Mouse (Mus musculus): Measurements from ENCODE around the gene Gm49380.

DNA sequence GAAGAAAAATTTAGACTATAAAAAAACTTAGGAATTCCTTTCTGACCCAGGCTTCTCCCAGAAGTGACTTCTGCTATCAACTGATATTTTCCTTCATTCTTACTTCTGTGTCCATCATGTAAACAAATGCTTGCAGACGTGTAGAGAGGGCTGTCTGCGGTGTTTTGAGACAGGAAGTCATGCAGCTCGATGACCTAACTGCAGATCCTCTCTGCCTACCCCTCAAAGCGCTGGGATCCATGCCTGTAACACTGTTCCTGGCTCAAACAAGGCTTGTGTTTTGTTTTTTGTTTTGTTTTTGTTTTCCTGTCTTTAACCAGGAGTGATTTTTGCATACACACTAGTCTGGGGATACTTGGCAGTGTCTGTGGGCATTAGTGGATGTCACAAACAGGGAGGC, 24.5 kb upstream of the Gm49380 start:
- no peak for TF ChIP-seq CTCF (IDR thresholded peaks at IDR 0.05; ENCODE audit: extremely low read depth, insufficient read depth, low read length)
- no peak for TF ChIP-seq POLR2A (IDR thresholded peaks at IDR 0.05; ENCODE audit: extremely low read depth, insufficient read depth, low read length)
